Mouse (Mus musculus): ENCODE data around the gene Mmp15.
"Not testable (repeated sequence)": the region's sequence is repeated elsewhere in the genome, so short reads cannot be mapped to it uniquely, and the experiment has no call there.

The Mmp15 gene

DNA sequence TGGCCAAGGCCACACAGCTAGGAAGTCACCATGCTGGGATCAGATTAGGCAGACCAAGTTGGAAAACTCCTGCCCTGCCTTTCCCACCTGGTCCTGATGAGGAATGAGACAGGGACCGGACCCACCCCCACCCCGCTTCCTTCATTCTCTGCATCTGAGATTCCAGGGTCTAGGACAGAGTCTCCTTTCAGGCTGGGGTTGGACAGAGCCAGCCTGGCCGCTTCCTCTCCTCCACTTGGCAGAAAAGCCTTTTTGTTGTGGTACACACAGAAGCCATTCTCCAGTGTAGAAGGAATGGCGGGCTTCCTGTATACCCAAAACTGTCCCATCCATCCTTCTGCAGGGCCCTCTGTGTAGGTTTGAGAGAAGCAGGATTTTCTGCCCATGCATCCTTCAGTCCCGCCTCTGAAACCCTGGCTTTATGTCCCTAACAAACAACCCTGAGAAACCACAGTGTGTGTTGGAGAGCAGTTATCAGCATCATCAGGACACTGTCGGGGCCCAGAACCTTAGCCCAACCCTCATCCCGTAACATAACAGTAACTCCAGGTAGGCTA, 23.4 kb downstream of the Mmp15 start:
- no peak for DNase-seq (ENCODE audit: inconsistent age in 2 of 2, low spot score in 1 of 2)

DNA sequence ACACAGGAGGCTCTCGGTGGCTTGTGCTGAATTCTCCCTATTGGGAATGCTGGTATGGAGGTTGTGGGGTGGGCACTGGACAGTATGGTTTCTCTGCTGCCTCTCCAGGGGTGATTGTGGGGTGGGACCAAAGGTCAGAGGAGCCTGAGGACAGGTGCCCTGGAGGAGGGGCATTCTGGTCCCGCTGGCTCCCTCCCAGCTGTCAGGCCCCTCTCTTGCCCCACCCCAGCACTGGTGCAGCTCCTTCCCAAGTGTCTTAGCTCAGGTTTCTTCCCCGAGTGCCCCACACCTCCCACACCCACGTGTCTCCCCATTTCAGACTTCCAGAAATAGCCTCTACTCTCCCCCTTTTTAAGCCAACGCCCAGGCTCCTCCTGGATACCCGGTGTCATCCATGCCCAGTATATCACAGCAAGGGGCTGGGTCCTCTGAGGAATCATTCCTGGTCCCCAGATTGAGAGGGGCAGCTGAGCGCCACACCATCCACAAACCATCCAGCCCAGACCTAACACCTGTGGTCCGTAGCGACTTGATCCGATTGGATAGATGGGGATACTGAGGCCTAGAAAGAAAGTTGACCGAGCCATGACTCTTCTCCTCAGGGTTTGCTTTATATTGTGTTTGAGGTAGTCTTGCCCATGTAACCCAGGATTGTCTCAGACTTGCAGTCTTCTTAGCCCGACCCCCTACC, 24.4 kb downstream of the Mmp15 start:
- no peak for DNase-seq (ENCODE audit: inconsistent age in 2 of 2, low spot score in 1 of 2)

DNA sequence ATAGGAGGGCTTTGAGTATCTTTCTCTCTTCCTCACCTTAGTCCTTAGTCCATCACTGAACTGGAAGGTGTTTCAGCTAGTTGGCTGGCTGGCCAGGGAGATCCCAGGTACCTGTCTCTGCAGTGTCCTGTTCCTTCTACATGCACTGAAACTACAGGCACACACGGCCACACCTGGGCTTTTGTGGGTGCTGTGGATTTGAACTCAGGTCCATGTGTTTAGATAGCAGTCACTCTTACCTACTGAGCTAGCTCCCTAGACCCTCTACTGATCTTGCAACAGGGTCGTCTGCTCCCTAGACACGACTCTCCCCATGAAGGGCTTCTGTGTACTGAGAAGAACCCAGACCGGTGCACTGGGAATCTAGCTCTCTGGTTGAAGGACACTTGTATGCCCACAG, 25.0 kb downstream of the Mmp15 start:
- DNase-seq (ENCODE audit: inconsistent age in 2 of 2, low spot score in 1 of 2) = no peak

DNA sequence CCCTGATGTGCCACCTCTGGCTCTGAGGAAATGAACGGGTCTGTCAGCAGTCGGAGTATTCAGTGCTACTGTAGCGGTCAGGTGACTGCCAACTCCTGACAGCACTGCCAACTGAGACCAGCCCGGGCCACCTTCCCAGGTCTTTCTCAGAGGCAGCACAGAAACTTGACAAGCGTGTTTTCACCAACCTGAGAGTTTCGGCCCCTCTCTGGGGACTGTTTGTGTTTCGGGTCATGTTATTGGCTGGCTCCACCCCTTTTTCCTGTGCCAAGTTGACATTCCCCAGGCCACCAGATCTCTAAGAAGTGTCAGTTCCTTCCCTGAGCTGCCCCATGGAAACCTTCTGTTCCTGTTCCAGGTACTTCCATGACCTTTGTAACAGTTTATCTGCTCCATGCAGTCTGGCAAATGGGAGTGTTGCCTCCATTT, 25.8 kb downstream of the Mmp15 start:
- DNase-seq (ENCODE audit: inconsistent age in 2 of 2, low spot score in 1 of 2) = peak in 1 of 2 experiments; percentile 43

DNA sequence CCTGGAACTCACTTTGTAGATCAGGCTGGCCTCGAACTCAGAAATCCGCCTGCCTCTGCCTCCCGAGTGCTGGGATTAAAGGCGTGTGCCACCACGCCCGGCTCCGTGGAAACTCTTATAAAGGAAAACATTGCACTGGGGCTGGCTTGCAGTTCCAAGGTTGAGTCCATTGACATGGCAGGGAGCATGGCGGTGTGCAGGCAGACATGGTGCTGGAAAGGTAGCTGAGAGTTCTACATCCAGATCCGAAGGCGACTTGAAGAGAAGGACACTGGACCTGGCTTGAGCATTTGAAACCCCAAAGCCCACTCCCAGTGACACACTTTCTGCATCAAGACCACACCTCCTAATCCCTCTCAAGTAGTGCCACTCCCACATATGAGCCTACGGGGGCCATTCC, 26.9 kb downstream of the Mmp15 start:
- DNase-seq (ENCODE audit: inconsistent age in 2 of 2, low spot score in 1 of 2) = not testable (repeated sequence)

DNA sequence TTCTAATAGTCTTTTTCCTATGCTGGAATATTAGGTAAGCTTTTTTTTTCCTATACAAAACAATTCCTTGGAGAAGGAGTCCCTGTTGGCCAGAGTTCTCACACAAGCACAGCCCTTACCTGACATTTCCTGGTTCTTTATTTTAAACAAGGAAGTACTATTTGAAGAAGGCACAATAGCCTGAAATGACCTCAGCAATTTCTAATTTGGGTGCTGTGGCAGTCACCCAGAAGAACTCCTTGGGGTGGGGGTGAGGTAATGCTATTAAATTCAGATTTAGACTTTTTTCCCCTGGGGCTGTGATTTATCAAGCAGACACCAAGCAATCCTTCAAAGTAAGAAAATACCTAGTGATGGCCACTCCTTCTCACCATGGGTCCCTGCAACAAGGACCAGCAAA, 28.9 kb downstream of the Mmp15 start:
- DNase-seq (ENCODE audit: inconsistent age in 2 of 2, low spot score in 1 of 2) = no peak

DNA sequence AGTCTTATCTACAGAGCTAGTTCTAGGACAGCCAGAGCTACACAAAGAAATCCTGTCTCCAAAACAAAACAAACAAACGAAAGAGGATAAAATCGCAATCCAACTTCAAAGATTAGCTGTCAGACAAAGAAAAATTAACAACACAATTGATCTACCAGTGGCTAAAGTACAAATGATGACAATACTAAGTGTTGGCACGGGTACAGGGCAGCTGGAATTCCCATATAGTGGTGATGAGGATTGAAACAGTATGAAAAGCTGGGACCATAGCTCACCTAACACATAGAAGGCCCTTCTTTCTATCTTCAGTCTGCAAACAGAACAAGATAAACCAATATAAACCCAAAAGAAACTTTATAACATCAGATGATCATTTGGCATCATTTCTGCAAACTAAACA, 29.5 kb downstream of the Mmp15 start:
- DNase-seq (ENCODE audit: inconsistent age in 2 of 2, low spot score in 1 of 2) = no peak

DNA sequence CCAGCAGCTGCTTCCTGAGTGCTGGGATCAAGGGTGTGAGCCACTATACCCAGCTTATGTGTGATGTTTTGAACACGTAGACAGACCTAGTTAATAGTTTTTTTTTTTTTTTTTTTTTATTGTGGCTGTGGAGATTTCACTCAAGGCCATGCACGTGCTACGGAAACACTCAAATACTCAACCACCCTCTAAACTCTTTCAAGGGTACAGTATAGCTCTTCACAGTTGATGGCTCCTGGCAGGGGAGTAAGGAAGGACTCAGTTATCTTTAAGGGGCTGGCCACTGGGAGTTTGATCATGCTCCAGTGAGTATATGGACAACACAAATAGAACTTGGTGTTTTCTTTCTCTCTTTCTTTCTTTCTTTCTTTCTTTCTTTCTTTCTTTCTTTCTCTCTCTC, 32.4 kb downstream of the Mmp15 start:
- no peak for DNase-seq (ENCODE audit: inconsistent age in 2 of 2, low spot score in 1 of 2)

DNA sequence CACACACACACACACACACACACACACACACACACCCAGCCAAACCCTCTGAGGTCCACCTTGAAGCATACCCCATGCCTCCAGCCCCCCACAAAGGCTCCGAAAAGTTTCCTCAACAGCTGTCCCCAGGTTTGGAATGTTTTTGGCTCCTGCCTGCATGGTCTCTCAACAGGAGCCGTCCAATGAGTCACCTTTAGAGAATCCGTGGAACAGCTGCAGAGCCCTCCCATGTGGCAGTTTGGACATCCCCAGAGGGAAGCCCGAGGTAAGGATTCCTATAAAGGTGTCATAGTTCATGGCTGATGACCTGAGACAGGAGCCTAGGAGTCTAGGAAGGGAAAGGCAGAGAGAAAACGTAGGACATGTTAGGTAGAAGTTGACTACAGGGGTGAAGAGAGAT, 34.0 kb downstream of the Mmp15 start:
- DNase-seq (ENCODE audit: inconsistent age in 2 of 2, low spot score in 1 of 2) = no peak

DNA sequence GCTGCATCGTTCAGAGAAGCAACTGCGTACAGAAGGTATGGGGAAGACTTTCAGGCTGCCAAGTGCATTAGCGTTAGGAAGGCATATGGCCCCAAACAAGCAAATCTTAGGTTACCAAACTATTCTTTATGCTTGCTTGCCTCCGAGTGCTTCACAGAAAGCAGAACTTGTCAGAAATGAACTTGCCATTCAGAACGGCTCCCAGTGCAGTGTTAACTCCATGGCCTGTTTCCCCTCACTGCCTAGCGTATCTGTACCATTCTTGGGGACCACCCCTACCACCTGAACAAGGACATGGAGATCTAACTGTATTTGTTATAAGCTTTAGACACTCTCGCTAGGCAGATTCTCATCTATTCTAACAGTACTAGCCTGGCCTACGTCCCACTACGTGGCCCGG, 35.2 kb downstream of the Mmp15 start:
- DNase-seq (ENCODE audit: inconsistent age in 2 of 2, low spot score in 1 of 2) = no peak

DNA sequence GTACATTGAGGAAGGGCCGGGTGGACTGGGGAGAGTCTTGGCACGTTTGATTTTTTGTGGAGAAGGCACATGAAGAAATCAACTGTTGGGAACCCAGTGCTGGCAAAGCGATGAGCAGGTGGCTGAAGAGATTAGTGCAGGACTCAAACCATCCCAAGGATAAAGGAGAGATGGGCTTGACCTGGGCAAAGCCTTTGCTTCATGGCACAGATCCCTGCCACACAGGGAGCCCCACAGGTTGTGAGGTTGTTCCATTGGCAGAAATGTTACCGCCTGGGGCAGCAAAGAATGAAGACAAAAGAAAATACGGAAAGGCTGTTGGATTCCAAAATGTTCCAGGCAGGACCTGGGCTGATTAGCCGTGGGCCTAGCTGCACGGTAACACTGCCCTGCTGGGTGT, 35.9 kb downstream of the Mmp15 start:
- no peak for DNase-seq (ENCODE audit: inconsistent age in 2 of 2, low spot score in 1 of 2)

DNA sequence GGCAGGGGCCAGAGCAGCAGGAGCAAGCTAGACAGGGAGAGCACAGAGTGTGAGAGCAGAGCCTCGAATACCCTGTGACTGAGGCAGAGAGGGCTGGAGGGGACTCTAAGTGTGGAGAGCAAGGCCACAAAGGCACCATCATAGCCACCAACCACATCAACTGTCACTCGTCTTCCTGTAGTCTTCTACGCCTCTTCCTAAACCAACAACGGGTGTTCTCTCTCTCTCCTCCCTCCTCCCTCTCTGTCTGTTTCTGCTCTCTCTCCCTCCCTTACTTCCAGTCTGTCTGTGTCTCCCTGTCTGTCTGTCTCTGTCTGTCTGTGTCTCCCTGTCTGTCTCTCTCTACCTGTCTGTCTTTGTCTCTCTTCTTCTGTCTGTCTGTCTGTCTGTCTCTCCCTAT, 38.2 kb downstream of the Mmp15 start:
- no peak for DNase-seq (ENCODE audit: inconsistent age in 2 of 2, low spot score in 1 of 2)

DNA sequence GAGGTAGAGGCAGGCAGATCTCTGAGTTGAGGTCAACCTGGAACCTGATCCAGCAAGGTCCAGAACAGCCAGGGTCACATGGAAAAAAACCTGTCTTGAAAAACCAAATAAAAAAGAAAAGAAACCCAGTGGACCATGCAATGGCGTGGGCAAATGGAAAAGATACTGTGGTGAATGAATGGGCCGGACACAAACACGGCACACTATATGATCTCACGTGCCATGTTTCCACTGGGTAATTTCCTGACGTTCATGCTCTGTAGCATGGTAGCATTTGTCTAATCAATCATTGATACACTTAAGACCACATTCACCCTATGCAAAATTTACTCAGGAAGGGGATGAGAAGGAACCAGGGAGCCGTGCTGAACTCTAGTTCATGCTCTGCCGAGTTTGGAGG, 39.0 kb downstream of the Mmp15 start:
- no peak for DNase-seq (ENCODE audit: inconsistent age in 2 of 2, low spot score in 1 of 2)

DNA sequence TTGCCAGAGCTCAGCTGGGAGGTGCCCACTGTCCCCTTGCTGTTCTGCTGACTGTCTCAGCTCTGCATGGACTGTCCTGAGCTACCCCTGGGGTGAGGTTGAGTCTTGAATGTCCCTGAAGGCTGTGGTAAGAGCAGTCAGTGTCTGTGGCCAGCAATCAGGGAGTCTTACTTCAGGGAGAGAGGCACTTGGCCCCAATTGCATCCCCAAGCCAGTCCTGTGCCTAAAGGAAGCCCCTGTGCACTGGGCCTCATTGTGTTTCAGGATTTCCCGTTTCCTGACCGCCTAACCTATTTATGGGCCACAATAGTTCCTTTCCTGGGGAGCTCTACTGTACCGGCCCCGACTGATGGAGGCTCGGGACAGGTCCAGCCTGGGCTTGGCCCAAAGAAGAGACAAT, 40.5 kb downstream of the Mmp15 start:
- peak in 1 of 2 experiments; percentile 52 for DNase-seq (ENCODE audit: inconsistent age in 2 of 2, low spot score in 1 of 2)

DNA sequence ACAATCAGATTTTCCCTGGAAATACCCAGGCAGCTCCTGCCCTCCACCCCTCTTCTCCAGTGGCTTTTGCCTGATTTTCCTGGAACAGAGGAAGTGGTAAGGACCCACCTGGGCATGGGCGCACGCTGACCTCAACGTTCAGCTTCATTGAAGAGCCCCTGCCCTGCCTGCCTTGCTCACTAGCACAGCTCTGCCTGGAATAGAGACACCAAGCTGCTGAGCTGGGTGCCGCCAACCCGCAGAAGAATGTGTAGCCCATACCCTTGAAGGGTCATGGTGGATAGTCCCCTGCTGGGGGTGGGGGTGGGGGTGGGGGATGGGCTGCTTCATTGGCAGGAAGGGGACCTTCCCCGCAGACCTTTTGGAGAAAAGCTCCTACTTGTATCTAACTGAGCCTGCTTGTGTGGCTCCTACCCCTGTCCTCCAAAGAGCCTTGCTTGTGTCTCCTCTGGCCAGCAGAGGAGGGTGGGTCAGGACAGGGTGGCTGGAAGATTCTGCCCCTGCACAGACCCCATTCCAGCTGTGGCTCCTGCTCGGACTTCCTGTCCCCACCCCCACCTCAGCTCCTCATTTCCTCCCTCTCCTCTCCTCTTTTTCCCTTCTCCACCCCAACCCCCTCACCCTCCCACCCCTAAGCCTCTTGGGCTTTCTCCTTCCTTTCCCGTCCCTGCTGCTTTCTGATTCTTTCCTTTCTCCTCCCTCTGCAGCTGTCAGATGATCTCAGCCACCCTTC, 43.3 kb downstream of the Mmp15 start:
- DNase-seq (ENCODE audit: inconsistent age in 2 of 2, low spot score in 1 of 2) = no peak

DNA sequence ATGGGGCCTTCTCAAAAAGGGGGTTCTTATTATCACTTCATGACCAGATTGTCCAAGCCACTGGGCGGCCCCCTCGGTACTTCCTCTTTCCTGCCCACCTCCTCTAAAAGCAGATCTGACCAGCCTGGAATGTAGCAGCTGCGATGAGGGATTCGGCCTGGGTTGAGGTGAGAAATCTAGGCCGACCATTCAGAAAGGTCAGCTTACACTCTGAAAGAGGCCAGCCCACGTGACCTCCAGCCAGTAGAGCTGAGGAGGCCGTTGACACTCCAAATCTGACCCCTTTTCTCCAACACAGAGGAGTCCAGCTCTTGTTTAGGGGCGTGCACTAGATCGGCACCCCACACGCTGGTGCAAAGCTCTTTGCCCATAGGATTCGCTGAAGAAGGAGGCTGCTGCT, 44.7 kb downstream of the Mmp15 start:
- no peak for DNase-seq (ENCODE audit: inconsistent age in 2 of 2, low spot score in 1 of 2)

DNA sequence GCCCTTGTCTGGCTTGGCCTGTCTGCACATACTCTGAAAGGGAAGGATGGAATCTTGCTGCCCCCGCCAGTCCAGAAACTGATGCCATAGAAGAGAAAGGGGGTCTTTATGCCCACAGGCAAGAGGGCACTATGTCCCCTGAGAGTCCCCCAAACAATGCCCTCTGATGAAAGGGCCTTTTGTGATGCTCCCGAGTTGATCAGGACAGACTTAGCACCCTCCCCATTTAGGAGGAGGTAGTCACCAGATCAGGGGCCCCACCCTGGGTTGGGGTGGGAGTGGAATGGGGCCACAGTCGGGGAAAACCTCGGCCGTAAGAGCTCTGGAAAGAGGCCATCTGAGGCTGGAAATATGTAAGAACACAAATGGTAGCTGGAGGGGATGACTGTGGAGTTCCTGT, 45.1 kb downstream of the Mmp15 start:
- DNase-seq (ENCODE audit: inconsistent age in 2 of 2, low spot score in 1 of 2) = no peak

DNA sequence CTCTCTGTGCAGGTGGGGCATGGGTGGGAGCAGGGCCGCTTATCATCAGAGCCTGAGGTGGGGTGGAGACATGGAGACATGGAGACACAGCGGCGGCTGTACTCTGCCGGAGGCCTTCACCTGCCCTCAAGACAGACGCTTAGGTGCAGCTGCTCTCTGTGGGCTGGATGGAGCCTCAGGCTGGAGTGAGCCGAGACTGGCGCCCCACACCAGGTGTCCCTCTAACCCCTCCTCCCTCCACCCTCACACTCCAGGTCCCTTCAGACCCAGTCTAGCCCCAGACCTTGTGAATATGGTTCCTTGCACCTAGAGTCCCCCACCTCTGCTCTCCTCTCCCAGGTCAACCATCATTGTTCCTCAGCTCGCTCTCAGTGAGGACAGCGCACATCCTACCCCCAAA, 47.1 kb downstream of the Mmp15 start:
- no peak for DNase-seq (ENCODE audit: inconsistent age in 2 of 2, low spot score in 1 of 2)

DNA sequence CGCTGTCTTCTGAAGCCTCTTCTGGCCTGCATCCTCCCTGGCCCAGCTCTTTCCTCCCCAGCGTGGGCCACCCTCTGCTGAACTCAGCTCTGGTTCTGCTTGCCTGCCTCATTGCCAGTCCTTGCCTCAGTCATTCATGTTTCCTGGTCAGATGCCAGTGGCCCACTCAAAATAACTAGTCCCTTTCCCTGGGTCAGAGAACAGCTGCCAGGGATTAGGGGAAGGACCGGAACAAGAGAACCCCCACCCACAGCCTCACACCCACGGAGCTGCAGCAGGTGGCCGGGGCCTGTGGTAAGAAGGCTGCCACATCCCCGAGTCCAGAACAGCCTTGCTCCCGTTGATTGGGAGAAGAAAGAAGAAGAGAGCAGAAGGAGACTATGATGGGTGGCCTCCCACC, 49.0 kb downstream of the Mmp15 start:
- no peak for DNase-seq (ENCODE audit: inconsistent age in 2 of 2, low spot score in 1 of 2)

DNA sequence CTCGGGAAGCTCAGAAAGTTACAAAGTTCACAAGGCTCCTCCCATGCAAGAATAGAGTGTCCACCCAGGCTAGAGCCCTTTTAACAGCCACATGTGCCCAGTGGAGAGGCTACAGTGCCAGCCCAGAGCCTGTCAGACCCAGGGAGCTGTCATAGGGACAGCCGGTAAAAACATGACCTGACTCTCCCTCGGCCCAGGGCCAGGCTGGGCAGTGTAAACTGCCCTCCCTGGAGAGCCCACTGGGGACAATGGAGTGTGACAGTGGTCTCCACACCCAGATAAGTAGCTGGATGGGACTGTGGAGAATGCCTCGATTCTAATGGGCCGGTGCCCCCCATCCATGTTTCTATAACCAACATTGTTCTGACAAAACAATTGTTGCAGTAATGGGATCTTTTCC, 57.5 kb downstream of the Mmp15 start:
- no peak for DNase-seq (ENCODE audit: inconsistent age in 2 of 2, low spot score in 1 of 2)

DNA sequence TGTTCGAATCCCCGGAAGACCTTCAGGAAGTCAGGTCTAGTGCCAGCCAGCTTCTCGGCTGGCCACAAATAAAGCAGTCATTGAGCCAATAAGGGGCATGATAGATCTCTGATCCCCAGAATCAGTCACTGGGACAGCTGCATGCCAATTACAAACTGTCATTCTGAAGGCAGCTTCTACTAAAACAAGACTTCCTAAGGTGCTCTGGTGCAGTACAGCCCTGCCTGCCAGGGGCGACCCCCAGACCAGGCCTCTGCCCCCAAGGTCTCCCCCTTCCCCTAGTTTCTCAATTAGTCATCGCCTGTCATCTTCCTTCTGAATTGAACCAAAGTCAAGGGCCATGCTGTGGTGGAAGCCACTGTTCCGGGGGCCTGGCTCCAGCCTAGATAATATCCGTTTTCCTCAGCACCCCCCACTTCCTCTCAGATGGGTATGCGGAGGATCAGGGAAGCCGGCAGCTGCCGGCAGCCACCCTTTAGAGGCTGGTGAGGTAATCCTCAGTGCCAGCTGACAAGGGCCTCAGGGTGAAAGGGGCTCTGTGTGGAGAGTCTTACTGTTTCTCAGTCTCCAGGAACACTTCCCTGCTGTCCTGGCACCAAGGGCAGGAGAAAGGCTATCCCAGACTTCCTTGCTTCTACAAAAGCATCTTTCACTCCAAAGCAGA, 59.4 kb downstream of the Mmp15 start:
- DNase-seq (ENCODE audit: inconsistent age in 2 of 2, low spot score in 1 of 2) = peak in 1 of 2 experiments; percentile 57

DNA sequence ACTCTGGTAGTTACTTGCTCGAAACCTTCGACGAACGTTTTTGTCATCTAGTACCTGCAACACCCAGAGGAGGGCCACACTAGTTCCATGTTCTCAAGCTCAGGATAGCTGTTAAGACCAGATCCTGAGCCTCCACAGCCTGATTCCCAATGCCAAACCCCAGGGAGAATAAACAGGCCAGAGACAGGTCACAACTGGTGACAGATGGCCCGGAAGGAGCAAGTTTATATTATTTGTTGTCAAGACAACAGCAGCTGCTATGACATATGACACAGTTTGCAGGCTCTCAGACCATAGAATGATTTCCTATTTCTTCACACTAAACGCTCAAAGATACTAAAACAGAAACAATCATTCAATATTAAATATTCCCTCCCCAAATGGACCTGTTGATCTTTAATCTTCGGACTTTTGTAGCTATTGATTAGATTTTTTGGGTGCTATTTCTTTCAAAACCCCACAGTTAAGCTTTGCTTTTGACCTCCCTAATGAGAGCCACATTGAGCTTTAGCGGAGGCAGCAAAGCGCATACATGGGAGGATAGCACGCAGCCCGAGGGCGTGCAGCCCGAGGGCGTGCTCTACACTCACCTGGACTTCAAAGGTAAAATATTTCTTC, 70.2 kb downstream of the Mmp15 start:
- no peak for DNase-seq (ENCODE audit: inconsistent age in 2 of 2, low spot score in 1 of 2)
